Mouse (Mus musculus) liver, postnatal 0 days (tissue): ENCODE results near the gene Slc25a12.

Experiments used
- CTCF ChIP-seq: sonication (generic); IDR thresholded peaks from 2 replicates; pipeline ENCODE4 v1.5.1; 2016; ENCODE audit warnings: antibody characterized with exemption, low read depth
- EP300 ChIP-seq: IDR thresholded peaks from 2 replicates; pipeline ENCODE4 v1.6.1; 2016; ENCODE audit warnings: antibody characterized with exemption, low read depth, mild to moderate bottlenecking

GRCm38 (mm10) chr2:71306357-71306756, 61.2 kb downstream of the Slc25a12 start:
- no peak for TF ChIP-seq CTCF
- TF ChIP-seq EP300: no peak
